Mouse (Mus musculus) frontal cortex, postnatal 10 days (tissue): ENCODE results near the gene Ddx59.

Experiments
- DNase-seq, 2 experiments: peaks; one replicate each; pipeline ENCODE4 v3.0.0; 2022; ENCODE audit warnings: low spot score in 2 of 2, mixed read lengths in 1 of 2

Ddx59 gene

GRCm38 (mm10) chr1:136414798-136415755 is at the start of gene Ddx59:
Ddx59 (plus strand) TSS chr1:136415271.
- peak; percentile 93 to 97 for DNase-seq

DNA sequence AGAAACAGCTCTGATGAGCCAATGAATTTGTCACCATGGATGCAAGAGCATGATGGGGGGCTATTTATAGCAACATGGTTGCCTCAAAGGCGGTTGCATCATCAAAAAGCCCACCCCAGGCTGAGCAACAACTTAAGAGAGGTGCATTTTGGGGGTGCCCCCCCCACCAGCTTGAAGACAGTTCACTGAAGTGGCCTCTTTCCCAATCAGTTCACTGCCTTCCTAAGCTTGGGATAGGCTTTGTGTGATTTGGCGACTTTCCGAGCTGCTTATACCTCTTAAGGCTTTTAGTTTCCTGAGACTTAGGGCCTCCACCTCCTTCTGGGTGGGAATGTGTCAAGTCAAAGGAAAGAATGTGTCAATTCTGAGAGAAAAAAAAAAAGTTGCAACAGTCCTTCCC is 49.1 kb upstream of the Ddx59 start:
- no peak for DNase-seq

DNA sequence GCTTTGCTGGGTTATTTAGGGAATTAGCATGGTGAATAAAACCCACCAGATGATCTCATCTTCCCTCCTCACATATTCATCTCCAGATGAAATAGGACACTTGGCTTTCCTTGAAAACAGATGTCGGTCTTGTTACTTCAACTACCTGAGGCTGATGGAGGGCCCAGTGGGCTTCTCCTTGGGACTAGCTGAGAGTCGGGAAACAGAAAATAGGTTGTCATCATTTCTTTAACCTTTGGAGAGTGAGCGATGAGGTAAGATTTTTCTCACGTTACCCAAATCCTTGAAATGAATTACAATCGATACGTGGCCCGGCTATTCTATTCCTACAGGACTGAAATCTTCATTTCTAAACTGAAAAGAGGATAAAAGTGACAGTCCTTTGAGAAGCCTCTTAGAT is 35.8 kb upstream of the Ddx59 start:
- DNase-seq: no peak

DNA sequence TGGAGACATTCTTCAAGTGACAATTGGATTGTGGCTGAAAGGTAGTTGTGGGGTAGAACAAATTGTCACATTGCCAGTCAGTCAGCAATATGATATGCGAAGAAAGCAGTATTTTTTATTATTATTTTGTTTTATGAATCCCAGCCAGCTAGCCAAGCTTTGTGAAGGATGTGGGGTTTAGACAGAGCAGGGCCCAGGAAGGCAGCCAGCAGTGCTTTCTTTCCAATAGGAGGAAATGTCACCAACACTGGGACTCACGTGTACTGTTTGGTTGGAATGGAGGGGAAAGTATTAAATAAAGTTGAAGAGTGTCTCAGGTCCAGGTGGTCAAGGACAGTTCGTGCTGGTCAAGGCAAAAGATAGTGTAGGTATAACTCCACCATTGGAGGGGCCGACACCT is 34.9 kb upstream of the Ddx59 start:
- DNase-seq: no peak

GRCm38 (mm10) chr1:136380606-136381005 is 34.5 kb upstream of the Ddx59 start:
- DNase-seq: no peak

GRCm38 (mm10) chr1:136381169-136381568 is 33.9 kb upstream of the Ddx59 start:
- no peak for DNase-seq

DNA sequence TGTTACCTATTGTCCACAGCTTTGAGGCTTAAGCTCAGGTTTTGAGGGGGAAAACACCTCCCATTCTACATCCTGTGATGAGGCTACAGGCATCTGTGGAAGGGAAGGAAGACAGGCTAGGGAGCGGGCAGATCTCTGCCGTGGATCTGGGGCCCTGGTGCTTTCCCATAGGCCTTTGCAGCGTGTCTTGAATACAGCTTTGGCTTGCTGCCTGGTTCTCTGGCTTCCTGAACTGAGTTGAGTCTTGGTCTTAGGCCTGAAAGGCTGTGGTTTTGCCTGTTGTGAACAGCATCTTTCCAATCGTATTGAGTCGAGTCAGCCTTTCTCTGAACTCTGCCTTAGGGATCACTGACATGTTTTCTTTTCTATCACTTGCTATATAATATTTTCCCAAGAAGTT is 33.5 kb upstream of the Ddx59 start:
- DNase-seq: peak in 1 of 2 experiments; percentile 14

DNA sequence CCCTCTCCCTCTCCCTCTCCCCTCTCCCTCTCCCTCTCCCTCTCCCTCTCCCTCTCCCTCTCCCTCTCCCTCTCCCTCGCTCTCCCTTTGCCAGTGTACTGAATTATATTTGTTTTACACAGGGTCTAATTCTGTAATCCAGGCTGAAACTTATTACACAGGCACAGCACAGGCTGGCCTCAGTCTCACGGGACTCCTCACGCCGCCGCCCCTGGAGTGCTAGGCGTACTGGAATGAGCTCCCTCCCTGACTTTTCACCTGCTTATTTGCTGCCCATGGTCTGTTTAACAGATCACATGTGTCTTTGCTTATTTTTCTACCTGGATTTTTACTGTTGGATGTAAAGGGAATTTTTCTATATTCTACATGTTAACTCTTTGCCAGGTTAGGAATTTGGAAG is 28.2 kb upstream of the Ddx59 start:
- DNase-seq: no peak

- no peak for DNase-seq
These were observed 20.6 kb upstream of the Ddx59 start for GRCm38 (mm10) chr1:136394506-136394905.

DNA sequence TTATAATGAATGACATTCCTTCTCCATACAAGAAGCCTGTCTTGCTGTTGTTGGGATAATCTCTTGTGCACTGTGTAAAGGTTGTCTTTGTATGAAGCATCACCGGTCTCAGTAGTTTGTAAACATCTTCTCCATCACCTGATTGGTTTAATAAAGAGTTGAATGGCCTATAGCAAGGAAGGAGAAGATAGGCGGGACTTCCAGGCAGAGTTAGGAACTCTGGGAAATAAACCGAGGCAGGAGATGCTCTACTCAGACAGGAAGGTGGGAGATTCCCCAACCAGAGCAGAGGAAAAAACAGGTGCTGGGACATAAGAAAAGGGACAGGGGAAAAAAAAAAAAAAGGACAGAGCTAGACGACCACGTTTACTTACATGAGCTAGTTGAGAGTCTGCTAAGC is 20.0 kb upstream of the Ddx59 start:
- DNase-seq: no peak

DNA sequence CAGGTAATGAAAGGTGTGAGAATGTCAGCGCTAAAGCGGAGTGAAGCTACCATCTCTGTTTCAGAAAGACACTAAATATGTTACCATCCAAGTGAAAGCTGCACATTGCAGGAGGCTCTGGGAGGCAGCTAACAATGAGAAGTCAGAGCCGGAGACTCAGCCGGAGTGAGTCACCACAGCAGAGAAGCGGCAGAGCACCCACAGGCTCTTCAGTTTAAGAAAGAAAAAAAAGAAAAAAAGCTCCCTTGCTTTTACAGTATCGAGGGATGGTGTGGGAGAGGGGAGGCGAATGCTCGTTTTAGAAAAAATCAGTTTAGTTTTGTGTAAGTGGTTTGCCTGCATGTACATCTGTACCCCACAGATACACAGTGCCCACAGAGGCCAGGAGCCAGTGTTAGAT is 13.8 kb upstream of the Ddx59 start:
- DNase-seq: peak in 1 of 2 experiments; percentile 17

- DNase-seq: no peak
These were observed 5.4 kb upstream of the Ddx59 start for GRCm38 (mm10) chr1:136409631-136410030.

GRCm38 (mm10) chr1:136415756-136416126 is 670 bp downstream of the Ddx59 start:
- DNase-seq: no peak

DNA sequence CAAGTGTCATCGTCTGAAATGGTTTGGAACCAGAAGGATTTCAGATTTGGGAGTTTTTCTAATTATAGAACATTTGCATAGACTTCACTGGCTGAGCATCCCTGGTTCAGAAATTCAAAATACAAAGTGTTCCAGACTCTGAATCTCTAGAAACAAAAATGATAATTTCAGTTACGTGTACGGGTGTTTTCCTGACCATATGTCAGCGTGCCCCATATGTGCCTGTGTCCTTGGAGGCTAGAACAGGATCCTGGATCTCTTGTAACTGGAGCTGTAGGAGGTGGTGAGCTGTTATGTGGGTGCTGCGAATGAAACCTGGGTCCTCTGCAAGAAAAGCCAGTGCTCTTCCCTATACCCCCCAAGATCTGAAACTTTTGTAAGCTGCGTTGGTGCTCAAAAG is 3.3 kb downstream of the Ddx59 start:
- no peak for DNase-seq

- no peak for DNase-seq
These were observed 12.3 kb downstream of the Ddx59 start for GRCm38 (mm10) chr1:136427166-136427969.

DNA sequence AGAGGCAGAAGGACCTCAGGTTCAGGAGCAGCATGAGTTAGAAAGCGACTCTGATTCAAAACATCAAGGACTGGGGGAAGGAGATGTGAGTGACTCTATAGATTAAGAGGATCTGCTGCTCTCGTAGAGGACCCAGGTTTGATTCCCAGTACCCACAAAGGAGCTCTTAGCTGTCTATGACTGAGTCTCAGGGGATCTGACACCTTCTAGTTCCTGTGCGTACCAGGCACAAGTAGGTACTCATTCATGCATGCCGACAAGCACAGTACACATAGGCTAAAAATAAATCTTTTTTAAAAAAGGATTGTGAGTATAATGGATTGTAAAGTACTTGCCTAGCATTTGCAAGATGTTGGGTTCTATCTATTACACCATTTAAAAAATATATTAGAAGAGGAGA is 13.9 kb downstream of the Ddx59 start:
- DNase-seq: no peak

GRCm38 (mm10) chr1:136430126-136430818 is 15.2 kb downstream of the Ddx59 start:
- no peak for DNase-seq

DNA sequence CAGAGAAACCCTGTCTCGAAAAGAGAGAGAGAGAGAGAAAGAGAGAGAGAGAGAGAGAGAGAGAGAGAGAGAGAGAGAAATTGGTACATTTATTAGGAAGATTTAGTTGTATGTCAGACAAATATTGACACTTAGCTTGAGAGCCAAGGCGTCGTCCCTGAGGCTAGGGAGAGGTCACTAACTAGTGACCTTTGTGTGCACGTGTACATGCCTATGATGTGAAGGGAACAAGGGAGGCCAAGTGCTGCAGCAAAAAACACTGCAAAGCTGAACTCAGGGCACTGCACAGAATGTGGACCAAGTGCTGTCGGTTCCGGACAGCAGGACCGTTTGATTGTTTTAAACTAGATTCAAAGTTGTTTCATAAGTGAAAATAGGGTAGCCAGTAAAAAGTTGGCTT is 25.7 kb downstream of the Ddx59 start:
- no peak for DNase-seq

DNA sequence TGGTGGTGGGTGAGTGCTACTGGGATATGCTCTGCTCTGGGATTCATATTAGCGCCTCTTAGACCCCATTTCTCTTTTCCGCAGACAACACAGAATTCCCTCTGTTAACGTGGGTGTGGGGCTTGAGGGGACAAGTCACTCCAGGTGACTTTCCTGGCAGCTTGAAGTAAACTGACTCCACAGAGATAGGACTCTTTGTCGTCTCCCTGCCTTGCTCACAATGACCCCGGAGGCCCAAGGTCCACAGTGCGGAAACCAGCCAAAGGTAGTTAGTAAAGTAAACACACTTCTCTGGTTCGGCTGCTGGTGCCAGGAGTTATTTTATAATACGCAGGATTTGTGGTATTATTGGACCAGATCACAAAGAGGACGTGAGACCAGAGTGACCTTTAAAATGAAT is 27.7 kb downstream of the Ddx59 start:
- no peak for DNase-seq

GRCm38 (mm10) chr1:136444555-136445255 is 29.6 kb downstream of the Ddx59 start:
- DNase-seq: no peak

DNA sequence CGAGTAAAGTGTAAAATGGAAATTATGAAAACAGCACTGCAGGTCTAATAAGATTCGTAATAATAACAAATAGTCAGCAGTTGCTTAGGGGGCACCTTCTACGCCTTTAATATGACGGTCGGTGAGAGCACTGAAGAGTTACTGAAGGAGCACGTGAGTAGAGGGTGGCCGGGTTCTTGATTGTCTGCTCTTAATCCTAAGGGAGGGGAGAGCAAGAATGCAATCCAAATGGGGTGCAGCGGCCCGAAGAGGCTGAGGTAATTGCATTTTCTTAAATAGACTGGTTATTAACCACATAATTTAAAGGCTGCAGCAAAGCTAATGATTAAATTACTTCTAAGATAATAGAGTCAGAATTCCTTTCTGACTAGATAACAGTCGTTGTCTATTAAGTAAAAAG is 31.9 kb downstream of the Ddx59 start:
- DNase-seq: no peak

DNA sequence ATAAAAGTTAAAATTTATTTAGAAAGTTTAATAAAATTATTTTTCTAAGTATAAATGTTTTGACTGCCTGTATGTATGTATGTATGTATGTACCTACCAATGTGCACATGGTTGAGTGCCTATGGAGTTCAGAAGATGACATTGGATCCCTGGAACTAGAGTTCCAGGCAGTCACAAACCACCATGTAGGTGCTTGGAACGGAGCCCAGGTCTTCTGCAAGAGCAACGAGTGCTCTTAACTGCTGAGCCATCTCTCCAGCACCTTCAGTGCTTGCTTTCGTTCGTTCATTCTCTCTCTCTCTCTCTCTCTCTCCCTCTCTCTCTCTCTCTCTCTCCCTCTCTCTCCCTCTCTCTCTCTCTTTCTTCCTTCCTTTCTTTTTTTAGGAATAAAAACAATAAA is 32.3 kb downstream of the Ddx59 start:
- DNase-seq: no peak
